In genomic region chr2:129322117-129322635, GRCm38 (mm10) we compare ENCODE assay signal across 30 mouse cellular contexts. TPM values are rescaled to one million over a fixed set of nuclear protein-coding genes. Genes with fewer than 3 reads are reported as not detected.
DNase-seq lines count a peak whose midpoint lies in the region; ATAC-seq and TF ChIP-seq lines count a peak whose summit lies in the region.
"Had no signal": no experiment of that assay in that cellular context is flagged by ENCODE, and none has a peak within 500 bp of the region (broad histone marks: within the 10 kb centered on the region; RNA-seq: fewer than 3 reads in every experiment).

No protein-coding gene starts in this region.

- peak; percentile 56 to 57 for DNase-seq in left cerebral cortex, adult 18-20 months (ENCODE audit: low spot score in 2 of 2)
- no peak for DNase-seq in left cerebral cortex, postnatal 4 days
- DNase-seq in left cerebral cortex, postnatal 14 days (ENCODE audit: low spot score in 2 of 2), result peak; percentile 36 to 61
- DNase-seq in right cerebral cortex, adult 2 months (ENCODE audit: low spot score in 2 of 2), result peak; percentile 27 to 52
- DNase-seq in gastrocnemius, postnatal 4 days (ENCODE audit: low spot score in 2 of 2), result no peak
- no peak for DNase-seq in spleen, adult 12 weeks (ENCODE audit: low spot score)
- no peak for DNase-seq in liver, postnatal 0 days
- DNase-seq: adrenal gland, adult 2 months; cerebellum, adult 11-12 months; cerebellum, postnatal 14 days; gastrocnemius, postnatal 36 days; heart, postnatal 4 days; kidney, adult 9 months; kidney, postnatal 14 days had no signal

- peaks cover 4% of the 10 kb centered on the region for H3K9me3 ChIP-seq in liver, postnatal 0 days (ENCODE audit: low read length)
- H3K9me3 ChIP-seq: embryonic facial prominence, embryonic 13.5 days; forebrain, embryonic 13.5 days; heart, embryonic 15.5 days had no signal

- no peak for ATAC-seq in liver, postnatal 0 days
- ATAC-seq: forebrain, embryonic 13.5 days; inflammation-experienced regulatory T-cells, adult 6 months; lung, postnatal 0 days; midbrain, embryonic 16.5 days had no signal

- no peak for TF ChIP-seq EP300 in liver, postnatal 0 days (IDR thresholded peaks at IDR 0.05; ENCODE audit: low read depth)

- WGBS in liver, postnatal 0 days (ENCODE audit: insufficient replicate concordance), result 31% methylated on average over 1 of the region's 1 CpGs

- no peaks in the 10 kb centered on the region for H3K36me3 ChIP-seq in liver, postnatal 0 days (replicated peaks; ENCODE audit: insufficient read depth, low read length)
- H3K36me3 ChIP-seq: embryonic facial prominence, embryonic 13.5 days; heart, embryonic 15.5 days; midbrain, embryonic 10.5 days had no signal

- no peak overlapping the region for H3K27ac ChIP-seq in liver, postnatal 0 days (ENCODE audit: low read depth)
- H3K27ac ChIP-seq: embryonic facial prominence, embryonic 13.5 days; forebrain, embryonic 13.5 days; heart, embryonic 15.5 days; hindbrain, embryonic 14.5 days; macrophage; midbrain, embryonic 10.5 days had no signal

- no peaks in the 10 kb centered on the region for H3K4me1 ChIP-seq in liver, postnatal 0 days (ENCODE audit: insufficient read depth)
- H3K4me1 ChIP-seq: embryonic facial prominence, embryonic 13.5 days; forebrain, embryonic 13.5 days; heart, embryonic 15.5 days; midbrain, embryonic 10.5 days had no signal

- no peak overlapping the region for H3K4me3 ChIP-seq in liver, postnatal 0 days (ENCODE audit: low read depth, low read length)
- H3K4me3 ChIP-seq: embryonic facial prominence, embryonic 13.5 days; erythroblast, embryonic 14.5 days; forebrain, embryonic 13.5 days; heart, embryonic 15.5 days; midbrain, embryonic 10.5 days had no signal

- no peak overlapping the region for H3K4me2 ChIP-seq in liver, postnatal 0 days (ENCODE audit: low read depth, low read length)
- H3K4me2 ChIP-seq: embryonic facial prominence, embryonic 13.5 days; forebrain, embryonic 13.5 days; heart, embryonic 15.5 days; hindbrain, embryonic 14.5 days had no signal

- no peaks in the 10 kb centered on the region for H3K27me3 ChIP-seq in liver, postnatal 0 days (ENCODE audit: insufficient read depth, low read length)
- H3K27me3 ChIP-seq: embryonic facial prominence, embryonic 13.5 days; forebrain, embryonic 13.5 days; heart, embryonic 15.5 days had no signal

- H3K9ac ChIP-seq in liver, postnatal 0 days (replicated peaks), result no peak overlapping the region
- H3K9ac ChIP-seq: embryonic facial prominence, embryonic 13.5 days; forebrain, embryonic 13.5 days; heart, embryonic 15.5 days; hindbrain, embryonic 14.5 days had no signal

- TF ChIP-seq CTCF in liver, postnatal 0 days (IDR thresholded peaks at IDR 0.05; ENCODE audit: low read depth), result no peak

- intact Hi-C loops in left cerebral cortex, postnatal 4 days (cut with DNase I), result no loop called here
- intact Hi-C loops in left cerebral cortex, postnatal 14 days (cut with DNase I), result no loop called here

RNA-seq across cellular contexts. Expression of gene Il1a, which starts 12.4 kb away (rescaled TPM):
- total RNA-seq in left cerebral cortex, adult 18-20 months (2021), result under 1 TPM; 0.73 to 0.77 TPM
- under 1 TPM in 1 of 2 experiments, not detected in 1; 0.28 TPM for total RNA-seq in left cerebral cortex, postnatal 4 days (2021)
- total RNA-seq in left cerebral cortex, postnatal 14 days (2021), result under 1 TPM; 0.40 to 0.66 TPM
- not detected for total RNA-seq in gastrocnemius, postnatal 4 days (2021)
- 4.8 and 6.3 TPM in 2 replicates for polyA plus RNA-seq in liver, postnatal 0 days (2015; fragmentation: Nextera tagmentation; extraction: Ambion mirVana)
- total RNA-seq: adrenal gland, adult 2 months; gastrocnemius, adult 18-20 months; gastrocnemius, postnatal 36 days; MEL had no signal
- polyA plus RNA-seq: adrenal gland, adult 2 months; C2C12; embryonic facial prominence, embryonic 13.5 days; erythroblast, embryonic 14.5 days; limb, embryonic 11.5 days had no signal

RNA-seq across cellular contexts. Expression of gene Ckap2l, which starts 25.2 kb away (rescaled TPM):
- under 1 TPM; 0.30 to 0.37 TPM for total RNA-seq in left cerebral cortex, adult 18-20 months (2021)
- 1 to 10 TPM; 5.9 to 7.0 TPM for total RNA-seq in left cerebral cortex, postnatal 4 days (2021)
- 1 to 10 TPM; 1.3 to 1.4 TPM for total RNA-seq in left cerebral cortex, postnatal 14 days (2021)
- total RNA-seq in gastrocnemius, postnatal 4 days (2021), result 10 to 100 TPM; 14.0 to 15.6 TPM
- polyA plus RNA-seq in liver, postnatal 0 days (2015; fragmentation: Nextera tagmentation; extraction: Ambion mirVana), result 12.3 and 13.2 TPM in 2 replicates
- total RNA-seq: gastrocnemius, adult 18-20 months had no signal

RNA-seq across cellular contexts. Expression of gene Il1b, which starts 48.8 kb away (rescaled TPM):
- total RNA-seq in left cerebral cortex, adult 18-20 months (2021), result under 1 TPM in 1 of 2 experiments, not detected in 1; 0.33 TPM
- total RNA-seq in left cerebral cortex, postnatal 4 days (2021), result under 1 TPM in 1 of 2 experiments, not detected in 1; 0.60 TPM
- total RNA-seq in left cerebral cortex, postnatal 14 days (2021), result under 1 TPM; 0.26 to 0.36 TPM
- total RNA-seq in gastrocnemius, postnatal 4 days (2021), result under 1 TPM in 1 of 2 experiments, not detected in 1; 0.52 TPM
- 1.3 TPM in 2 replicates for polyA plus RNA-seq in liver, postnatal 0 days (2015; fragmentation: Nextera tagmentation; extraction: Ambion mirVana)
- total RNA-seq: gastrocnemius, adult 18-20 months; gastrocnemius, postnatal 36 days; layer of hippocampus, adult 18-20 months; layer of hippocampus, postnatal 25 days had no signal
- polyA plus RNA-seq: C2C12; erythroblast, embryonic 14.5 days; hindbrain, embryonic 14.5 days; midbrain, embryonic 10.5 days; midbrain, embryonic 16.5 days had no signal

Comparison
In these comparisons a context has a peak if more than half of its experiments do, and no peak if none do; other contexts are left out.
1. DNase-seq: peak in left cerebral cortex, adult 18-20 months (2 of 2), left cerebral cortex, postnatal 14 days (2 of 2) and right cerebral cortex, adult 2 months (2 of 2); none in left cerebral cortex, postnatal 4 days (single experiment), gastrocnemius, postnatal 4 days (0 of 2), spleen, adult 12 weeks (single experiment) and liver, postnatal 0 days (single experiment).